16 mouse cellular contexts compared by ENCODE assay signal in the genomic region with DNA sequence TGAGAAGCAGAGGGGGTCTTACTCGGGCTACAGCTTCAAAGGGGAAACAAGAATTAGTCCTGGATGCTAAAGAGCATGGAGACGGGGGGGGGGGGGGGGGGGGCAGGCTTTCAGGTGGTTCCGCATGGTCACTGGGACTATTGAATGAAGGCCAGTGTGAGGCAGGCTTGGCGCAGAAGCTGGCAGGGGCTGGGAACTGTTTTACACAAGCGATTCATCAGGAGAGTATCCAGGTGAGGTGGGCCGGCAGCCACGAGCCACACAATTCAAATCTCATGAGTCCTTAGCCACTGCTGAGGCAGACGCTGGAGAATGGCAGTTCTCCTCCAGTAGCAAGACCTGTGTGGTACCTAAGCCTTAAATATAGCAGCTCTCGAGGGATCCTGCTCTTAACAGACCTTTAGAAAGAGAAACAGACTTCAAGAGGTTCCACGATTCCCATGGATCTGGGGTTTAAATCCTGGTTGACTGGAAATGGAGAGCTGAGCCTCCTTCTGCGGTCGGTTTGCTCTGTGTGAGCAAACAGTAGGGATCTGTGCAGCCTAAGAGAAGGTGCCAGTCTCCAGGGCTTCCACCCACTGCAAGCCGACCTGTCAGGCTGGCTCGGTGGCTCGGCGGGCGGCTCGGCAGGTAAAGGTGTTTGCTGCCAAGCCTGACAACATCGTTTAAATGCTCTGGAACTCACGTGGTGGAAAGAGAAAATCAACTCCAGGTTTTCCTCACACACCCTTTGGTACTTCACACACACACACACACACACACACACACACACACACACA. TPM values are rescaled to one million over a fixed set of nuclear protein-coding genes. Genes with fewer than 3 reads are reported as not detected.
DNase-seq lines count a peak whose midpoint lies in the region; ATAC-seq and TF ChIP-seq lines count a peak whose summit lies in the region.
"Had no signal": no experiment of that assay in that cellular context is flagged by ENCODE, and none has a peak within 500 bp of the region (broad histone marks: within the 10 kb centered on the region; RNA-seq: fewer than 3 reads in every experiment).

No protein-coding gene starts in this region.

- no peak overlapping the region for H3K4me3 ChIP-seq in lung, embryonic 15.5 days
- H3K4me3 ChIP-seq in stomach, postnatal 0 days (ENCODE audit: low read depth, low read length): no peak overlapping the region
- H3K4me3 ChIP-seq: embryonic facial prominence, embryonic 12.5 days; gastrocnemius, adult 2 months; limb, embryonic 15.5 days had no signal

- H3K27ac ChIP-seq in lung, embryonic 15.5 days: peak overlapping the region; percentile 81
- peak overlapping the region; percentile 61 for H3K27ac ChIP-seq in stomach, postnatal 0 days (replicated peaks)
- H3K27ac ChIP-seq: embryonic facial prominence, embryonic 12.5 days; gastrocnemius, adult 2 months; hindbrain, postnatal 0 days; limb, embryonic 15.5 days had no signal

- H3K4me1 ChIP-seq in lung, embryonic 15.5 days: no peaks in the 10 kb centered on the region
- no peaks in the 10 kb centered on the region for H3K4me1 ChIP-seq in stomach, postnatal 0 days (replicated peaks; ENCODE audit: control insufficient read depth, insufficient read depth)
- H3K4me1 ChIP-seq: embryonic facial prominence, embryonic 12.5 days; limb, embryonic 15.5 days had no signal

- TF ChIP-seq CTCF in stomach, postnatal 0 days (IDR thresholded peaks at IDR 0.05; ENCODE audit: low read depth): no peak

- WGBS in lung, embryonic 15.5 days: 44% methylated on average over 20 of the region's 20 CpGs
- 34% methylated on average over 20 of the region's 20 CpGs for WGBS in stomach, postnatal 0 days

- no peaks in the 10 kb centered on the region for H3K36me3 ChIP-seq in lung, embryonic 15.5 days
- H3K36me3 ChIP-seq in stomach, postnatal 0 days (ENCODE audit: control insufficient read depth, insufficient read depth, low read length): no peaks in the 10 kb centered on the region
- H3K36me3 ChIP-seq: embryonic facial prominence, embryonic 12.5 days; limb, embryonic 15.5 days had no signal

- no peak; the same call in 1 of the 2 replicates for ATAC-seq in lung, embryonic 15.5 days (ENCODE audit: borderline replicate concordance, extremely low read depth, low FRiP score, low TSS enrichment)
- peak; percentile 74; the same call in 1 of the 2 replicates for ATAC-seq in stomach, postnatal 0 days (ENCODE audit: low FRiP score, low TSS enrichment)
- ATAC-seq: CD4-positive, CD25-positive, alpha-beta regulatory T cell, adult 4 months; hindbrain, postnatal 0 days had no signal

- H3K9ac ChIP-seq in lung, embryonic 15.5 days: no peak overlapping the region
- H3K9ac ChIP-seq in stomach, postnatal 0 days (ENCODE audit: low read length): no peak overlapping the region
- H3K9ac ChIP-seq: embryonic facial prominence, embryonic 12.5 days; limb, embryonic 15.5 days had no signal

- no peak for TF ChIP-seq EP300 in stomach, postnatal 0 days (optimal IDR thresholded peaks at IDR 0.05)

- peak overlapping the region; percentile 43 for H3K4me2 ChIP-seq in lung, embryonic 15.5 days
- H3K4me2 ChIP-seq in stomach, postnatal 0 days (replicated peaks; ENCODE audit: low read depth): no peak overlapping the region
- H3K4me2 ChIP-seq: embryonic facial prominence, embryonic 12.5 days; limb, embryonic 15.5 days had no signal

- no peaks in the 10 kb centered on the region for H3K9me3 ChIP-seq in lung, embryonic 15.5 days
- no peaks in the 10 kb centered on the region for H3K9me3 ChIP-seq in stomach, postnatal 0 days (ENCODE audit: control insufficient read depth, low read length)
- H3K9me3 ChIP-seq: embryonic facial prominence, embryonic 12.5 days; limb, embryonic 15.5 days had no signal

- intact Hi-C loops in gastrocnemius, postnatal 36 days (cut with DNase I): no loop called here

- DNase-seq in adrenal gland, adult 2 months: peak; percentile 26
- no peak for DNase-seq in adrenal gland, adult (ENCODE audit: inconsistent age in 2 of 2, low spot score in 1 of 2)
- peak; percentile 64 to 74 for DNase-seq in cerebellum, postnatal 10 days
- no peak for DNase-seq in cerebellum, postnatal 4 days (ENCODE audit: low spot score in 2 of 2)
- no peak for DNase-seq in lung, postnatal 10 days
- peak; percentile 67 for DNase-seq in stomach, postnatal 0 days (ENCODE audit: low spot score)
- no peak for DNase-seq in gastrocnemius, postnatal 36 days
- DNase-seq: gastrocnemius, adult 2 months; heart, adult 18-20 months; kidney, adult 8-10 months; right cerebral cortex, adult 18-20 months had no signal

- no peaks in the 10 kb centered on the region for H3K27me3 ChIP-seq in lung, embryonic 15.5 days
- no peaks in the 10 kb centered on the region for H3K27me3 ChIP-seq in stomach, postnatal 0 days (ENCODE audit: control insufficient read depth, insufficient read depth, low read length)
- H3K27me3 ChIP-seq: embryonic facial prominence, embryonic 12.5 days; limb, embryonic 15.5 days had no signal

RNA-seq across cellular contexts. Expression of a gene that starts 19.6 kb away (rescaled TPM):
- 10 to 100 TPM; 14.0 to 25.5 TPM for total RNA-seq in adrenal gland, adult 2 months (2021)
- 24.1 and 24.8 TPM in 2 replicates for polyA plus RNA-seq in adrenal gland, adult 2 months (2012; rRNA removed)
- polyA plus RNA-seq in lung, embryonic 15.5 days (2015; fragmentation: Nextera tagmentation; extraction: Ambion mirVana): 15.5 and 17.6 TPM in 2 replicates
- 10.3 and 12.0 TPM in 2 replicates for polyA plus RNA-seq in stomach, postnatal 0 days (2015; fragmentation: Nextera tagmentation; extraction: Ambion mirVana)
- 10 to 100 TPM; 24.2 to 26.5 TPM for total RNA-seq in gastrocnemius, postnatal 36 days (2021)

Comparison
In these comparisons a context has a peak if more than half of its experiments do, and no peak if none do; other contexts are left out.
1. DNase-seq: peak in adrenal gland, adult 2 months (single experiment), cerebellum, postnatal 10 days (2 of 2) and stomach, postnatal 0 days (single experiment); none in adrenal gland, adult (0 of 2), cerebellum, postnatal 4 days (0 of 2), lung, postnatal 10 days (single experiment) and gastrocnemius, postnatal 36 days (0 of 2).